24 mouse cellular contexts compared by ENCODE assay signal in the genomic region with DNA sequence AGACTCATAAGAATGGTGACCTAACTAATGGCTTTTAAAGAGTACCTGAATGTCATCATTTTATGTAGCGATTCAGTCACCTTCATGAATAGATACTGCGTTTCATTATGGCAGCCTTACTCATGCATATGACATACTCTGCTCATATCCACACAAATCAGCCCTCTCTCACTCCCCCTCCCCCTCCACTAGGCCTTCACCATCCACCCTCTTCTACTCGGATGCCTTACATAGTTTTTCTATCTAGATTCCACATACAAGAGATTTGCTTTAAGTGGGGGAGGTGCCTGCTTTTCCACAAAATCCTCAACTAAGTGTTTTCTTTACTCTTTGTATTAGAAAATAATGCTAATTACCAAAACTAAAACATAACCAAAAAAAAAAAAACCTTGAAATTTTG.
"Had no signal": no experiment of that assay in that cellular context is flagged by ENCODE, and none has a peak within 500 bp of the region (broad histone marks: within the 10 kb centered on the region; RNA-seq: fewer than 3 reads in every experiment).

No protein-coding gene starts in this region.

- H3K4me1 ChIP-seq: hindbrain, embryonic 10.5 days; hindbrain, embryonic 12.5 days; hindbrain, embryonic 15.5 days; kidney, embryonic 15.5 days; limb, embryonic 10.5 days; limb, embryonic 12.5 days had no signal

- ATAC-seq: forebrain, embryonic 16.5 days; hindbrain, postnatal 0 days; intestine, embryonic 16.5 days had no signal

- H3K9me3 ChIP-seq: heart, embryonic 12.5 days; hindbrain, embryonic 10.5 days; hindbrain, embryonic 12.5 days; hindbrain, embryonic 15.5 days; kidney, embryonic 15.5 days; limb, embryonic 10.5 days; limb, embryonic 12.5 days had no signal

- H3K27me3 ChIP-seq: heart, embryonic 12.5 days; hindbrain, embryonic 12.5 days; hindbrain, embryonic 15.5 days; kidney, embryonic 15.5 days; limb, embryonic 12.5 days had no signal

- H3K9ac ChIP-seq: heart, embryonic 12.5 days; hindbrain, embryonic 12.5 days; hindbrain, embryonic 15.5 days; kidney, embryonic 15.5 days; limb, embryonic 12.5 days had no signal

- H3K27ac ChIP-seq: gastrocnemius, adult 2 months; heart, adult 2 months; hindbrain, embryonic 10.5 days; hindbrain, embryonic 12.5 days; hindbrain, embryonic 15.5 days; hindbrain, postnatal 0 days; kidney, embryonic 15.5 days; kidney, postnatal 0 days; left cerebral cortex, adult 2 months; limb, embryonic 10.5 days; limb, embryonic 12.5 days had no signal

- DNase-seq: gastrocnemius, adult 2 months; gastrocnemius, postnatal 10 days; gastrocnemius, postnatal 25 days; heart, adult 2 months; heart, postnatal 10 days; heart, postnatal 4 days; kidney, adult 11 months; kidney, adult 2 months; kidney, adult 9 months; kidney, postnatal 14 days; kidney, postnatal 4 days had no signal

- H3K4me2 ChIP-seq: heart, embryonic 12.5 days; hindbrain, embryonic 12.5 days; hindbrain, embryonic 15.5 days; kidney, embryonic 15.5 days; limb, embryonic 12.5 days had no signal

- H3K4me3 ChIP-seq: gastrocnemius, adult 2 months; heart, adult 2 months; heart, embryonic 12.5 days; hindbrain, embryonic 10.5 days; hindbrain, embryonic 12.5 days; hindbrain, embryonic 15.5 days; kidney, embryonic 15.5 days; layer of hippocampus, adult 2 months; left cerebral cortex, adult 2 months; limb, embryonic 10.5 days; limb, embryonic 12.5 days had no signal
